Mouse (Mus musculus) urinary bladder, postnatal 14 days (tissue): ENCODE results near the gene Taar4.

ENCODE experiments used
- DNase-seq: peaks from one replicate; pipeline ENCODE4 v3.0.0; 2021; ENCODE audit warnings: low spot score

Gene Taar4

GRCm38 (mm10) chr10:23960444-23960915 lies at the start of gene Taar4:
Taar4 (plus strand) TSS chr10:23960494.
- DNase-seq, result no peak

GRCm38 (mm10) chr10:23920056-23920455 lies 40.2 kb upstream of the Taar4 start, which contains the start of gene Taar1:
Taar1 (plus strand) TSS chr10:23920356.
- DNase-seq, result no peak

GRCm38 (mm10) chr10:23922468-23922867 lies 37.8 kb upstream of the Taar4 start:
- no peak for DNase-seq

- DNase-seq, result no peak
Observed at GRCm38 (mm10) chr10:23923941-23924340, 36.4 kb upstream of the Taar4 start.

GRCm38 (mm10) chr10:23937613-23938012 lies 22.7 kb upstream of the Taar4 start:
- no peak for DNase-seq

GRCm38 (mm10) chr10:23938312-23938711 lies 22.0 kb upstream of the Taar4 start, which contains the start of gene Taar2:
Taar2 (plus strand) TSS chr10:23938572.
- no peak for DNase-seq

GRCm38 (mm10) chr10:23942465-23942864 lies 17.8 kb upstream of the Taar4 start:
- no peak for DNase-seq

- peak; percentile 29 for DNase-seq
Observed at GRCm38 (mm10) chr10:23948026-23948425, 12.3 kb upstream of the Taar4 start.

GRCm38 (mm10) chr10:23949508-23950005 lies 10.7 kb upstream of the Taar4 start, which contains the start of gene Taar3:
Taar3 (plus strand) TSS chr10:23949558.
- no peak for DNase-seq

- DNase-seq, result no peak
Observed at GRCm38 (mm10) chr10:23951714-23952113, 8.6 kb upstream of the Taar4 start.

- peak; percentile 39 for DNase-seq
Observed at GRCm38 (mm10) chr10:23959071-23959470, 1.2 kb upstream of the Taar4 start.

GRCm38 (mm10) chr10:23963444-23963843 lies 3.1 kb downstream of the Taar4 start:
- no peak for DNase-seq

GRCm38 (mm10) chr10:23964921-23965610 lies 4.8 kb downstream of the Taar4 start:
- DNase-seq, result no peak

GRCm38 (mm10) chr10:23970656-23971165 lies 10.4 kb downstream of the Taar4 start, which contains the start of gene Taar5:
Taar5 (plus strand) TSS chr10:23970706.
- no peak for DNase-seq

- DNase-seq, result no peak
Observed at GRCm38 (mm10) chr10:23971256-23971655, 11.0 kb downstream of the Taar4 start.

GRCm38 (mm10) chr10:23977958-23978357 lies 17.7 kb downstream of the Taar4 start:
- DNase-seq, result no peak

GRCm38 (mm10) chr10:23978901-23979705 lies 18.8 kb downstream of the Taar4 start:
- DNase-seq, result peak; percentile 78

GRCm38 (mm10) chr10:23985546-23985945 lies 25.3 kb downstream of the Taar4 start, which contains the start of gene Taar6:
Taar6 (minus strand) TSS chr10:23985646.
- no peak for DNase-seq

GRCm38 (mm10) chr10:23986419-23986818 lies 26.1 kb downstream of the Taar4 start:
- DNase-seq, result no peak

- no peak for DNase-seq
Observed at GRCm38 (mm10) chr10:23993381-23993780, 33.1 kb downstream of the Taar4 start, which contains the start of gene Taar7a. Taar7a (minus strand) TSS chr10:23993481.

- DNase-seq, result no peak
Observed at GRCm38 (mm10) chr10:23999639-24000038, 39.3 kb downstream of the Taar4 start, which contains the start of gene Taar7b. Taar7b (plus strand) TSS chr10:23999939.

GRCm38 (mm10) chr10:24006442-24006841 lies 46.1 kb downstream of the Taar4 start:
- DNase-seq, result no peak
